Mouse (Mus musculus) urinary bladder, postnatal 10 days (tissue): ENCODE data around the gene Rps6kb1.
A peak's percentile ranks its signal among the peaks of the same experiment; 100 is the strongest.

ENCODE experiments used
- DNase-seq: peaks from one replicate; pipeline ENCODE4 v3.0.0; 2022; ENCODE audit warnings: low spot score

The Rps6kb1 gene

GRCm38 (mm10) chr11:86580319-86581113 lies 35.9 kb upstream of the Rps6kb1 start:
- no peak for DNase-seq

GRCm38 (mm10) chr11:86579731-86580318 lies 35.2 kb upstream of the Rps6kb1 start:
- DNase-seq = no peak

- no peak for DNase-seq
Measured at GRCm38 (mm10) chr11:86578809-86579730, 34.5 kb upstream of the Rps6kb1 start.

GRCm38 (mm10) chr11:86578106-86578808 lies 33.7 kb upstream of the Rps6kb1 start:
- no peak for DNase-seq

GRCm38 (mm10) chr11:86577231-86577630 lies 32.6 kb upstream of the Rps6kb1 start:
- DNase-seq = no peak

- no peak for DNase-seq
Measured at GRCm38 (mm10) chr11:86575632-86576378, 31.2 kb upstream of the Rps6kb1 start.

- no peak for DNase-seq
Measured at GRCm38 (mm10) chr11:86574408-86574807, 29.8 kb upstream of the Rps6kb1 start.

- no peak for DNase-seq
Measured at GRCm38 (mm10) chr11:86573646-86574231, 29.1 kb upstream of the Rps6kb1 start.

GRCm38 (mm10) chr11:86572623-86573022 lies 28.0 kb upstream of the Rps6kb1 start:
- DNase-seq = no peak

- DNase-seq = no peak
Measured at GRCm38 (mm10) chr11:86571871-86572270, 27.3 kb upstream of the Rps6kb1 start.

- no peak for DNase-seq
Measured at GRCm38 (mm10) chr11:86571047-86571855, 26.6 kb upstream of the Rps6kb1 start.

- no peak for DNase-seq
Measured at GRCm38 (mm10) chr11:86570261-86570746, 25.7 kb upstream of the Rps6kb1 start.

GRCm38 (mm10) chr11:86568425-86568824 lies 23.8 kb upstream of the Rps6kb1 start:
- no peak for DNase-seq

- no peak for DNase-seq
Measured at GRCm38 (mm10) chr11:86558258-86558657, 13.7 kb upstream of the Rps6kb1 start.

GRCm38 (mm10) chr11:86553525-86553924 lies 8.9 kb upstream of the Rps6kb1 start:
- no peak for DNase-seq

- DNase-seq = no peak
Measured at GRCm38 (mm10) chr11:86547412-86547811, 2.8 kb upstream of the Rps6kb1 start.

- no peak for DNase-seq
Measured at GRCm38 (mm10) chr11:86545556-86545955, 951 bp upstream of the Rps6kb1 start.

- peak; percentile 24 for DNase-seq
Measured at GRCm38 (mm10) chr11:86543960-86544638, 506 bp downstream of the Rps6kb1 start.

GRCm38 (mm10) chr11:86542851-86543250 lies 1.8 kb downstream of the Rps6kb1 start:
- no peak for DNase-seq
